Mouse (Mus musculus): ENCODE measurements around the gene Ift172.

DNA sequence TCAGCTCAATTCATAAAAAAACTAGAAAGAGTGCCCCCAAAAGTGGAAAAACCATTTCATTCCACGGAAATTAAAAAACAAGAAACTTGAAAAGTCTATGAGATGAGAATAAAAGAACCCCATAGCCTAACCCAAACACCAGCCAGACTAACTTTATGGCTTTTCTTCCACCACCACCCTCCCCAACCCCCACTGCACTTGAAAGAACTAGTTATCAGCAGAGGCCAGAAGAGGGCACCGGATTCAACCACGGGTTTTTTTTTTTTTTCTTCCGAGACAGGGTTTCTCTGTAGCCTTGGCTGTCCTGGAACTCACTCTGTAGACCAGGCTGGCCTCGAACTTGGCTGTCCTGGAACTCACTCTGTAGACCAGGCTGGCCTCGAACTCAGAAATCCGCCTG is 72.6 kb downstream of the Ift172 start:
- TF ChIP-seq CTCF (IDR thresholded peaks at IDR 0.05; ENCODE audit: control insufficient read depth, insufficient read depth, insufficient read length) (no peak), CEBPB (IDR thresholded peaks at IDR 0.05; ENCODE audit: low read depth) (no peak), USF1 (IDR thresholded peaks at IDR 0.05; ENCODE audit: low read depth) (no peak), MAX (IDR thresholded peaks at IDR 0.05) (no peak), MYOG (IDR thresholded peaks at IDR 0.05; ENCODE audit: control insufficient read depth, extremely low read depth, insufficient read length) (no peak), MYOD1 (IDR thresholded peaks at IDR 0.05; ENCODE audit: control insufficient read depth, insufficient read length, low read depth) (no peak), FOSL1 (IDR thresholded peaks at IDR 0.05; ENCODE audit: insufficient read depth, low read length, poor library complexity, severe bottlenecking) (no peak)
